Mouse (Mus musculus): ENCODE data around the gene Npl.
"Not testable (repeated sequence)": the region's sequence is repeated elsewhere in the genome, so short reads cannot be mapped to it uniquely, and the experiment has no call there.

Gene Npl

GRCm38 (mm10) chr1:153542726-153543320, 7.0 kb downstream of the Npl start:
- peak; percentile 65 for DNase-seq (ENCODE audit: low spot score)

- no peak for DNase-seq (ENCODE audit: low spot score)
Measured at GRCm38 (mm10) chr1:153540753-153541152, 9.1 kb downstream of the Npl start.

GRCm38 (mm10) chr1:153539739-153540333, 10.0 kb downstream of the Npl start:
- DNase-seq (ENCODE audit: low spot score), result peak; percentile 19

DNA sequence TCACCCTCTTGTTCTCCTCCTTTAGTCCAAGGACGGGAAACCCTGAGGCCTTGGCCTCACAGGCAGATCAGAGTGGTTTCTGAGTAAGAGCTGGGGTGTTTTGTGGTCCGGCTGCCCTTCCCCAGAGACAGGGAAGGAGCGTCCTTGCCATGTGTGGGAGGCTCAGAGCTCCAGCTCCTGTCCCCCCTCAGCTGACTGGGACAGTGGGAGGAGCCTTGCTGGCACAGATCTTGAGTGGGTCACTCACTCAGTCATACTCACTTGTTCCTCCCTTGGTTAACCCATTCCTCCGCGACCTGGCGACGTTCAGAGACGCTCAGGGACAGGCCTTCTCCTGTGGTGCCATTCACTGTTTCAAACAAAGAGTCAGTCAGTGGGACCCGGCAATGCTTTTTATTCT, 14.2 kb downstream of the Npl start:
- DNase-seq (ENCODE audit: low spot score), result no peak

- DNase-seq (ENCODE audit: low spot score), result peak; percentile 11
Measured at GRCm38 (mm10) chr1:153532896-153533295, 16.9 kb downstream of the Npl start.

GRCm38 (mm10) chr1:153532234-153532841, 17.5 kb downstream of the Npl start:
- peak; percentile 76 for DNase-seq (ENCODE audit: low spot score)

GRCm38 (mm10) chr1:153531677-153532233, 18.1 kb downstream of the Npl start:
- peak; percentile 71 for DNase-seq (ENCODE audit: low spot score)

DNA sequence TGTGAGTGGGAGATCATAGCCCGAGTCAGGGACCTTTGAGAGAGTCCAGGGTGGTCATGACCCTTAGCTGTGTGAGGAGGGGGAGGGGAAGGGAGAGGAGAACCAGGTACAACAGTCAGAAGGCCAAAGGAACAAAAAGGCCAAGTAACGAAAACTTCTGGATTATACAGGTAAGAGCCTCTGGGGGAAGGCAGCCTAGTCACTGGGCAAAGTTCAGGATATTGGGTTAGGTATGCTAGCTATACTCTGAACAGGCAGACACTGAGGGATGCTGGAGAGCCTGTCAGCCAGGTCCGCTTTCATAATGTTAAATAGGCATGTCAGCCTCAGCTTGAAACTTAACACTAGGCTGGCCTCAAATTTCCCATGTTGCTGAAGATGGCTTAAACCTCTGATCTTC, 27.7 kb downstream of the Npl start:
- DNase-seq (ENCODE audit: low spot score), result no peak

DNA sequence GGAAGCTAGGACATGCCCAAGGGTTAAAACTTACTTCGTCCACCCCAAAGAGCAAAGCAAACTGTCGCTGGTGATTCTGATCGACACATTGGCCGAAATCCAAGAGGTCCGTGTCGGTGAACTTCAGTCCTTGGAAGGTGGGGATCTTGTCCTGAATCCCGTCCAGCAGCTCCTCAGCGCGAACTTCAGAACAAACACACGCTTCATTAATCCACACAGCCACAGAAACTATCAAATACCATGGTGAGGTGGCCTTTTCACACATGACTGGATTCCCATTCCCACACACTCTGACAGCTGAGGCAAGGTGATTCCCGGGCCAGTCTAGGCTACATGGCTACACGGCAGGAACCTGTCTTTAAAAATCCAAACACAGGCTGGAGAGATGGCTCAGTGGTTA, 34.5 kb downstream of the Npl start:
- DNase-seq (ENCODE audit: low spot score), result no peak

DNA sequence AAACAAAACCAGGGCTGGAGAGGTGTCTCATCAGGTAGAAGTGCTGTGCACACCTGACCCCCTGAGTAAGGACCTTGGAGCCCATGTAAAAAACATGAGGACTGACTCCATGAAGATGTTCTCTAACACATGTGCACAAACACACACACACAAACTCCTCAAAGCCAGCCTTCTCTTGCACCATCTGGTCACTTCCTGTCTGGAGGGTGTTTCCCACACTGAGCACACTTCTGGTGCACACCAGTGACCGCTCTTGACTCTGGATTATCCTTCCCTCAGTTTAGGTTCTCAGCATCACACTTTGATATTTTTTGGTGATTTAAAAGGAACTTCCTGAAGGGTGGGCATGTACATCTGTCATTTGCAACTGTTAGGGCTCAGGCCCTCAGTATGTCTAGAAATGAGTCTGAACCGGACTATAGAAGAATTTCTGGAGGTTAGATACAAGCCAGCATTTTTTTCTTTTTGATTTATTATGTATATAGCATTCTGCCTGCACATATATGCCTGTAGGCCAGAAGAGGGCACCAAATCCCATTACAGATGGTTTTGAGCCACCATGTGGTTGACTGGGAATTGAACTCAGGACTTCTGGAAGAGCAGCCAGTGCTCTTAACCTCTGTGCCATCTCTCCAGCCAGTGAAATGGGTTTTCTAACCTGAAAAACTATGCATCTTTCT, 39.4 kb downstream of the Npl start:
- DNase-seq (ENCODE audit: low spot score), result no peak

DNA sequence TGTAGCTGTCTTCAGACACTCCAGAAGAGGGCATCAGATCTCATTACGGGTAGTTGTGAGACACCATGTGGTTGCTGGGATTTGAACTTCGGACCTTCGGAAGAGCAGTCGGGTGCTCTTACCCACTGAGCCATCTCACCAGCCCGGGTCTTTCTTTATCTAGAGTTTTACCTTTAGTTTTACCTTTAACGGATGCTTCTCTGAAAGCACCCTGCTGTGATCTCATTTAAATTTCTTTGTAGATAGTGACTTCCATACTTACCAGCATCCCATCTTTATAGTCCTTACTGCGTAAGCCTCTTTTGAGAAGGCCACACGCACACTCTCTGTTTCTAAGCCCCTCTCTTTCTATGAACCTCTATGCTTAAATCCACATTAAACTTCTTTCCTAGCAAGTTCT, 40.3 kb downstream of the Npl start:
- not testable (repeated sequence) for DNase-seq (ENCODE audit: low spot score)

DNA sequence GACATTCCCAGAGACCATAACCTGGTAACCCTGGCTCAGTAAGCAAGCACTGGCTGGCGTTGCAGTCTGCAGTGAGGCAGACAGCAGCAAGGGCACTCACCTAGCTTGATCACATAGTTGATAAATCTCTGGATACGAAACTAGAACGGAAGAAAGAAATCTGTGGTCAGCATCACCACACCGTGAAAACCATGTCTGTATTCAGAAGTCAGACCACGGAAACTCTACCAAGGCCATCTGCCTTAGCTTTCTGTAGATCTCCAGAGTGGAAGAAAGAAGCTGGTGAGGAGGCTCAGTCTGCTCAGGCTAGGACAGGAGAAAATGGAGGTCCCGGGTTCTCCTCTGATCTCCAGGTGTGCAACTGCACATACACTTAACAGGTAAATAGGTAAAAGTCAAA, 40.8 kb downstream of the Npl start:
- DNase-seq (ENCODE audit: low spot score), result no peak

GRCm38 (mm10) chr1:153506266-153506665, 43.6 kb downstream of the Npl start:
- DNase-seq (ENCODE audit: low spot score), result no peak

GRCm38 (mm10) chr1:153501644-153502321, 48.1 kb downstream of the Npl start:
- no peak for DNase-seq (ENCODE audit: low spot score)

DNA sequence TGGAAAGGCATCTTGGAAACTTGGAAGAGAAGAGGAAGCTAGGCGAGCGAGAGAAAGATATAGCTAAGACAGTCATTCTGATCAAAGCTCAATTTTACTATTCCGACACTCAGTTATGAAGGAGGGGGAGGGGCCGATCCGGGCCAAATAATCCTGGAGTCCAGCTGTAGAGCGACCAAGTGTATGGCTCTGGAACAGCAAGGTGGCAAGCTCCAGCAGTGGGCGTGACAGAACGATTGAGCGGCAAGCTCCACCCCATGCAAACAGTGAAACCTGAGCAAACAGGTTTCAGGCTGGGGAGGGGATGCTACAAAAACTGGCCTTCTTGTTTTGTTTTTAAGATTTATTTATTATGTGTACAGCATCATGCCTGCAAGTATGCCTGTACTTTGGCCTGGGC, 49.8 kb downstream of the Npl start:
- no peak for DNase-seq (ENCODE audit: low spot score)

DNA sequence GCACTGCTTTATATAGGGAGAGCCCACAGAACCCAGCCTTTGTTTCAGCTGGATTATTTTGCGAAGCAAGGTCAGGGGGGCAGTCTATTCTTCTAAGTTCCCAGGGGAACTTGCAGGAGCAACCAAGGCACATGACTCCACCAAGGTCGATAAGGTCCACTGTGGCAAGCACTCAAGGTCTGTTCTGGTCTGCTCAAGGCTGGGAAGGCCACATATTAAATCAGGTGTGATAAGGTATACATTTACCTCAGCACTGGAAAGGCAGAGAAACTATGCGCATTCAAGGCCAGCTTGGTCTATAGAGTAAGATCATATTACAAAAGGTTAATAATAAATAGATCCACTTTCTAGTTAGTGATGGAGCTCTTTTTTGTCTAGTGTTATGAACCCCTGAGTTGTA, 53.8 kb downstream of the Npl start:
- no peak for DNase-seq (ENCODE audit: low spot score)

GRCm38 (mm10) chr1:153493931-153494330, 55.9 kb downstream of the Npl start:
- no peak for DNase-seq (ENCODE audit: low spot score)

GRCm38 (mm10) chr1:153493338-153493737, 56.5 kb downstream of the Npl start:
- no peak for DNase-seq (ENCODE audit: low spot score)

GRCm38 (mm10) chr1:153491822-153492221, 58.0 kb downstream of the Npl start:
- no peak for DNase-seq (ENCODE audit: low spot score)

- no peak for DNase-seq (ENCODE audit: low spot score)
Measured at GRCm38 (mm10) chr1:153491345-153491744, 58.5 kb downstream of the Npl start.

DNA sequence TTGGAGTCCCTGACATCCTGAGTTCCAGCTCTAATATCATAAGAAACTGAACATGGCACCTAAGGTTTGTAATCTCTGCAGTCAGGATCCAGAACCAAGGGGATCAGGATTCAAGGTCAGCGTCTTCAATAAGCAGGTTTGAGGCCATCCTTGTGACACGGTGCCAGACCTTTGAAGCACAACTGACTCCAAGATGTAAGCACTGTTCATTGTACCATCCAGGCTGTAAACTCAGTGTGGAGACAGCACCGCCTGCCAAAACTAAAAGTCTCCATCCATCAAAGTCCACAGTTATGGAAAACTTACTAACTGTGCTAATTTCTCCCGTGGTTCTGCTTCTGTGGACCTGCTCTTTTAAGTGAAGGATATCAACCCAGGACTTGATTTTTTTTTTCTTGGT, 59.9 kb downstream of the Npl start:
- no peak for DNase-seq (ENCODE audit: low spot score)

DNA sequence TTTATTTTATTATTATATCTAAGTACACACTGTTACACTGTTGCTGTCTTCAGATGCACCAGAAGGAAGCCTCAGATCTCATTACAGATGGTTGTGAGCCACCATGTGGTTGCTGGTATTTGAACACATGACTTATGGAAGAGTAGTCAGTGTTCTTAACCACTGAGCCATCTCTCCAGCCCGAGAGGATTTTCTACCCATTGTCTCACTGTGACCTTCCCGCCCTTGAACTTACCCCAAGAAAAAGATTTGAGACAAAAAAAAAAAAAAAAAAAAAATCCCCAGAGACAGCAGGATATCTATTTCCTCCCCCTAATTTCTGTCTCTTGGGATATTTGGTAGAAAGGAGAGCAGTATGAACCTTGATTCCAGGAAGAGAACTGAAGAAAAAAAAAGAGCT, 60.3 kb downstream of the Npl start:
- no peak for DNase-seq (ENCODE audit: low spot score)

Measured in embryo, embryonic 10 days (tissue).